Mouse (Mus musculus): ENCODE results near the gene Cenpb. TPM values are rescaled to one million over a fixed set of nuclear protein-coding genes. Genes with fewer than 3 reads are reported as not detected.

Gene Cenpb
- total RNA-seq, 2 experiments from 2014 or later, result 60.0 to 68.2 TPM

DNA sequence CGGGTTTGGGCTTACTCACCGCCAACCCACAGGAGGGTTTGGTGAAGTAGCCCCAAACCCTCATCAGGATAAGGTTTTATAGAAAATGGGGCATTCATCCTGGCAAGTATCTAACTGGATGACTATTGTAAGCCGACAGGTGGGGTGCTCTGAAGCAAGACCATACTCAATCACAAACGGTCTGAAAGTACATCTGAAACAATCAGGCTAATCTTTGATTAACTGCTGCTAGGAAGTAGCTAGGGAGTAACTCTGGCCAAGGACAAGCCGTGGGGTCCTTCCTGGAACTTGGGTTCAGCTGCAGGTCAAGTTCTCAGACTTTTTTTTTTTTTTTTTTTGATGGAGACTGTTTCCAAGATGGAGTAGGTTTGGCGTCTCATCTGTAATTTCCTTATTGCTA, 11.9 kb downstream of the Cenpb start:
- no peak for DNase-seq

DNA sequence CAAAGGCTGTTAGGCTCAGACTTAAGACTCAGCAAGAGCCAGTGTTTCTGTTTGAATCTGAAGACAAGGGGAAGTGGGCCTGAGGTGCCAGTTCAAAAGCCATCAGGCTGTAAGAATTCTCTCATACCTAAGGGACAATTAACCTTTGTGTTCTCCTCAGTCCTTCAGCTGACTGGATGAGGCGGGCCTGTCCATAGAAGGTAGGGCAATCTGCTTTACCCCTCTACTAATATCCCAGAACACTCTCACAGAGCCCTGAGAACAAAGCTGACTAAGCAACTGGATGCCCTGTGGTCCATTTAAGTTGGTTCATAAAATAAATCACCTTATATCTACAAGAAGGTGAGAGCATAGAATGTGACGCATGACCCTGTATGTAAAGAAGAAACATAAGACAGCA, 13.7 kb downstream of the Cenpb start:
- DNase-seq, result no peak

GRCm38 (mm10) chr2:131163924-131164323, 15.9 kb downstream of the Cenpb start:
- no peak for DNase-seq

- peak in 1 of 2 experiments; percentile 47 for DNase-seq
Measured at GRCm38 (mm10) chr2:131160671-131161111, 19.2 kb downstream of the Cenpb start.

DNA sequence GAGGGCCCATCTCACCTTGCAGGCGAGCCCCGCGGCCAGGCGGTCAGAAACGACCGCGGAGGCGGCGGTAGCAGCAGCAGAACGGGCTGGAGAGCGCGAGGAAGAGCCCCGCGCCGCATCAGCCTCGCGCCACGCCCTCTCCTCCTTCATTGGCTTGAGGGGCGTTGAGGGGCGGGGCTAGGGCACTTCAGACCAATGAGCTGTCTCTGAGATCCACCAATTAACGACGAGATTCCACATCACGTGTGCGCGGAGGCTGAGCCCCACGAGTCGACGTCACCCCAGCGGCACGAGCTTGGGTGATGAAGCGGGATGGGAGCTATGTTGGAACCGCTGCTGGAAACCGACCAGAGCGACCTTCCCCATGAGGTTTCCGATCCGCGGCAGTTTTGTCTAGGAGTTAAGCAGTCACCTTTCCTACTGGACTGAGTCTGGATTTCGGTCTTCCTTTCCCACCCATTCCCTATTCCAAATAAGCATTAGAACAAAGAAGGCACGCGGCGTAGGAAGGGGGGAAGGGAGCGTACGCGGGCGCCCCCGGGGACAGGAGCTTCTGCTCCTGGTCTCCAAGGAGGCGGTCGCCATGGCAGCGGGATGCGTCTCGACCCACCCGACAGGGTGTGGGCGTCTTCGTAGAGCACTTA, 19.8 kb downstream of the Cenpb start, which contains the start of gene 1700037H04Rik:
1700037H04Rik (minus strand) TSS at position 144 of the 644 bp plus-strand sequence.
- peak; percentile 95 to 97 for DNase-seq

DNA sequence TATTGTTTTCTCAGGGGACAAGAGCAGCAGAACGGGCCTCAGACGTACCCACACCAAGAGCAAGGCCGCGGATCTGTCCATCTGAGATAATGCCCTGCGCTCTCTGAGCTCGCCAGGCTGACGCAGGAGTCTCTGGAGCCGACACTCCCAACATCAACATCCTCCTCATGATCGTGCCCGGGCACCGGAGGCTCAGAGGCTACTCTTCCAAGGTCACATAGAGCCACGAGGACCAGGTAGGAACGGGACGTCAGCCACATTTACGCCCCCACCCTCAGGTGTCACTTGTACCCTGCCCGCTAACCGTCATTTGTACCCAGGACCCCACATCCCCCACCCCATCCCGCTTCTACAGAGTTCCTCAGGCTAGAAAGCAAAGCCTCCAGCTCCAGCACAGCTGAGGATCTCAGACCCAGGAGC, 20.4 kb downstream of the Cenpb start:
- peak; percentile 47 to 49 for DNase-seq

GRCm38 (mm10) chr2:131156987-131157386, 22.9 kb downstream of the Cenpb start:
- DNase-seq, result peak in 1 of 2 experiments; percentile 16

- peak; percentile 34 for DNase-seq
Measured at GRCm38 (mm10) chr2:131154036-131154435, 25.8 kb downstream of the Cenpb start.

GRCm38 (mm10) chr2:131152166-131152730, 27.6 kb downstream of the Cenpb start:
- no peak for DNase-seq

DNA sequence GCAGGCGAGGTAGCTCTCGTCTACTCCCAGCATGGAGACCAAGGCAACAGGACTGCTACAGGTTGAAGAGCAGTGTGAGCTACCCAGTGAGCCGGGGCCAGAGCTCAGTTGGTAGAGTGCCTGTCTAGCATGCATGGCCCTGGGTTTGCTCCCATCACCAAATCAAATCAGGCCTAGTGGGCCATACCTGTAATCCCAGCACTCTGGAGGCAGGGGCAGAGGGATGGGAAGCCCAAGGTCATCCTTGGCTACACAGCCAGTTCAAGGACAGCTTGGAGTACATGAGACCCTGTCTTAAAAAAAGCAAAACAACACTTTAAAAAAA, 30.7 kb downstream of the Cenpb start:
- no peak for DNase-seq

DNA sequence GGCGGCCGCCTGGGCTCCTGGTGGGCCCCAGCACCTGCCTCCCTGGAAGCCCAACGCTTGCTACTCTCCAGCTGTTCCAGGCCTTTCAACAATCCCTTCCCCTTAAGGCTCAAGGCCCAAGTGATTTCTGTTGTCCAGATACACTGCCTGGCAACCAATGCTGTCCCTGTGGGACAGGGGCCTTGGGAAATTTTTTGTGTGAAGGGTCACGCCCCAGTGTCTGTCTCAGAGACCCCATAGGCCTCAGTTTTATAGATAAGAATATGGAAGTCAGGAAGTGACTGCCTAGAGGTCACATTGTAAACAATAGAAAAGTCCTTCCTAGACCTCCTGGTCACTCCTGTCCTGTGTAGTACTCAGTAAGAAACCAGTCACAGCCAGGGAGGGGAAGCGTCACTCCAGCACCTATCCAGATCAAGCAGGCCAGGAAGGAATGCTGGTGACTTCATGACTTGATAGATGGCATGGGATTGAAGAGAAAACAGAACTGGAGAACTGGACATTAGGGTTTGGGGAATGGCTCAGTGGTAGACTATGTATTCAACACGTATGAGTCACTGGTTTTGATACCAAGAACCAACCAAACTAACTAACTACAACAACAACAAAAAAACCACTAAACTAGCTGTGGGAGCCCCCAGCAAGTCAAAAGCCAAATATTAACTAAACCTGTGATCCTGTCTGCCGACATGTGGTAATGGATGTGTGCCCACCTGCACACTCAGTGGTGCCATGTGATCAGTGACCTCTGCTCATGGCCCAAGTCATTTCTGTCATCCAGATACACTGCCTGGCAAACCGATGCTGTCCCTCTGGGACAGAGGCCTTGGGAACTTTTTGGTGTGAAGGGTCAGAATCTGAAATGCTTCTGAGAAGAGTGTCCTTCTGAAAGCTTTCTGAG, 31.3 kb downstream of the Cenpb start:
- no peak for DNase-seq

DNA sequence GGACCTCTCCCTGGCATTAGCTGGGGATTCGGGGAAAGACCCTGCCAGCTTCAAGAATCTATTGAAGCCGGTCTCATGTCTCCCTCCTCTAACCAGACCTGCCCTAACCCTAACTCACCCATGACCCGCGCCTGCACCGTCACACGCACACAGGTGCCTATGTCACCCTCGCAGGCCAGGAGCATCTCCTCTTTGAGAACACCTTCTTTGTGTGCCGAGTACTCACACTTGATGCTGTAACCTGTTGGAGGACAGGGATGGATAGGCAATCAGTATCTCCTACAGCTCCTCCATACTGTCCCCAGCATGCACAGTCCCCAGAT, 32.9 kb downstream of the Cenpb start:
- DNase-seq, result no peak

- no peak for DNase-seq
Measured at GRCm38 (mm10) chr2:131146193-131147042, 33.4 kb downstream of the Cenpb start.

DNA sequence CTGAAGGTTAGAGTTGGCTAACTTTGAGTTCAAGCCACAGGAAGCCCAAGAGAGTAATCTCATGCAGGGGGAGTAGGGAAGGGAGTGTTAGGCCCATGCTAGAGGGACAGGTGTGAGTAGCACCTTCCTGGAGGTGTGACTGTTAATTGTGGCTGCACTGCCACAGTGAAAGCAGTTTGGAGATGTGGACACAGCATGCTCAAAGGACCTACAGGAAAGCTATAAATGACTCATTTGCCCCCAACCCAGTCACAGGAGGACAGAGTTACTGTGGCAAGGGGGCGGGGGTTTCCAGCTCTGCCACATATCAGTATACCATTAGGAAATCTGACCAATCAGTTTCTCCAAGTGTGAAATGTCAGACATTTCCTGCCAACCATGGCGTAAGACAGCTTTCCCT, 34.3 kb downstream of the Cenpb start:
- no peak for DNase-seq

GRCm38 (mm10) chr2:131145121-131145520, 34.7 kb downstream of the Cenpb start:
- DNase-seq, result no peak

DNA sequence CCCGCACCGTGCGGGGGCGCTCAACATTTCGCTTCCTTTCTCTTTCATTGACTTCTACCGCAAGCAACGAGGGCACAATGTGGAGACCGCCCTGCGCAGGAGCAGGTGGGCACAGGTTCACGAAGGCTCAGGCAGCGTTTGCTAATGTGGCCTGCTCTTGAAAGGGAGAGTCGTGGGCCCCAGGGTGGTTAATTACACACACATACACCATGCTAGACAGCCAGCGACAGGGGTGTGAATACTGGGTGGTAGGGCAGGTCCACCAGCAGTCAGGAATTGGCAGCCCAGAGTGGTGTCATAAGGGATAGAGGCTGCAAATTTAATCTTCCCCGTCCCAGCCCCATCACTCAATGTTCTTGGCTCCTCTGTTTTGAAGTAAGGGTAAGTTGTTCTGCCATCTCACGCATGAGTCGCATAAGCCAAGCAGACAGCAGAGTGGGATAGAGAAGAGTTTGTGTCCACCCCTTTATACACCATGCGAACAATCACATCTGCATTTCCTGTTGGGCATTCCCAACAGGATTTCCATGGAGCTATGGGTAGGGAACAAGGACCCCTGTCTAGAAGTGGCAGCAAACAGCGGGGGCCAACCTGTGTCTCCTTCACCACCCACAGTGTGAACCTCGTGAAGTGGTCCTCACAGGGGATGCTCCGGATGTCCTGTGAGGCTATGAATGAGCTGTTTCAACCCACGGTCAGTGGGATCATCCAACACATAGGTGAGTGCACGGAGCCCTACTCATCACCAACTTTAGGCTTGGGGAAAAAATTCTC, 36.7 kb downstream of the Cenpb start:
- DNase-seq, result no peak

GRCm38 (mm10) chr2:131142592-131142991, 37.3 kb downstream of the Cenpb start:
- peak; percentile 72 to 88 for DNase-seq

GRCm38 (mm10) chr2:131141336-131141986, 38.4 kb downstream of the Cenpb start:
- no peak for DNase-seq

- DNase-seq, result no peak
Measured at GRCm38 (mm10) chr2:131140533-131140905, 39.3 kb downstream of the Cenpb start.

GRCm38 (mm10) chr2:131139886-131140532, 39.9 kb downstream of the Cenpb start:
- no peak for DNase-seq
